Mouse (Mus musculus) forebrain, embryonic 12.5 days (tissue): ENCODE data around the gene Mtcl1. TPM values are rescaled to one million over a fixed set of nuclear protein-coding genes. Genes with fewer than 3 reads are reported as not detected.

Source experiments
- ATAC-seq: fragments of 200-750 bp; cut with Nextera tagmentation; 2 replicates; pipeline ENCODE4 v1.8.0; 2017; ENCODE audit warnings: moderate TSS enrichment; ENCODE audit not compliant: low FRiP score
- H3K27ac ChIP-seq: fragments of 300-500 bp; sonication (generic); 2 replicates; pipeline ENCODE4 v1.5.1; 2016; ENCODE audit warnings: mild to moderate bottlenecking
- H3K27me3 ChIP-seq: fragments of 300-500 bp; sonication (generic); 2 replicates; pipeline ENCODE4 v1.6.1; 2016; ENCODE audit warnings: mild to moderate bottlenecking
- H3K36me3 ChIP-seq: fragments of 300-500 bp; sonication (generic); replicated peaks from 2 replicates; pipeline ENCODE4 v1.6.1; 2016; ENCODE audit warnings: mild to moderate bottlenecking
- H3K4me1 ChIP-seq: fragments of 300-500 bp; sonication (generic); 2 replicates; pipeline ENCODE4 v1.6.1; 2016
- H3K4me2 ChIP-seq: fragments of 300-500 bp; sonication (generic); 2 replicates; pipeline ENCODE4 v1.6.1; 2016; ENCODE audit warnings: mild to moderate bottlenecking, moderate library complexity
- H3K4me3 ChIP-seq: fragments of 300-500 bp; sonication (generic); replicated peaks from 2 replicates; pipeline ENCODE4 v1.5.1; 2016; ENCODE audit warnings: mild to moderate bottlenecking
- H3K9ac ChIP-seq: fragments of 300-500 bp; sonication (generic); 2 replicates; pipeline ENCODE4 v1.6.1; 2016; ENCODE audit warnings: mild to moderate bottlenecking
- H3K9me3 ChIP-seq: fragments of 300-500 bp; sonication (generic); 2 replicates; pipeline ENCODE4 v1.6.1; 2016
- WGBS: fragments of 180-500 bp; shearing (Covaris S2); methylation state at CpG from one replicate; pipeline ENCODE4 v1.1.7; 2016; 5-methylcytosine and 5-hydroxymethylcytosine counted together
- polyA plus RNA-seq: library from polyadenylated mRNA; unstranded; fragments of >200 nt; fragmentation: Nextera tagmentation; extraction: Ambion mirVana; gene quantifications from 2 replicates; pipeline ENCODE4 v1.2.1, GENCODE M21; 2016

Gene Mtcl1
- polyA plus RNA-seq, 1 experiment from 2014 or later = 43.0 TPM

- ATAC-seq = no peak
- Histone ChIP-seq H3K9me3 (no peaks in the 10 kb centered on the region), H3K4me3 (no peak overlapping the region), H3K4me1 (0 out of 2 replicates have a peak, but pooled peaks cover 3% of the 10 kb centered on the region), H3K27me3 (no peaks in the 10 kb centered on the region), H3K27ac (no peak overlapping the region), H3K36me3 (peaks cover 45% of the 10 kb centered on the region), H3K9ac (no peak overlapping the region), H3K4me2 (no peak overlapping the region)
- WGBS = 97% methylated on average over 1 of the region's 1 CpGs
Measured at GRCm38 (mm10) chr17:66365664-66366063, 83.9 kb downstream of the Mtcl1 start.

GRCm38 (mm10) chr17:66365293-66365642, 84.3 kb downstream of the Mtcl1 start:
- 91% methylated on average over 3 of the region's 3 CpGs for WGBS
- no peak overlapping the region for H3K4me3 ChIP-seq

GRCm38 (mm10) chr17:66364525-66365292, 84.8 kb downstream of the Mtcl1 start:
- no peak overlapping the region for H3K4me3 ChIP-seq
- no peak overlapping the region for H3K9ac ChIP-seq
- H3K36me3 ChIP-seq = peaks cover 45% of the 10 kb centered on the region
- 0 out of 2 replicates have a peak, but pooled peaks cover 3% of the 10 kb centered on the region for H3K4me1 ChIP-seq
- no peak for ATAC-seq
- H3K27me3 ChIP-seq = no peaks in the 10 kb centered on the region
- WGBS = 89% methylated on average over 26 of the region's 26 CpGs
- H3K9me3 ChIP-seq = no peaks in the 10 kb centered on the region
- H3K4me2 ChIP-seq = no peak overlapping the region
- H3K27ac ChIP-seq = no peak overlapping the region

More at GRCm38 (mm10) chr17:66365293-66365642, 84.3 kb downstream of the Mtcl1 start:
- Histone ChIP-seq H3K36me3 (peaks cover 45% of the 10 kb centered on the region), H3K4me2 (no peak overlapping the region), H3K27me3 (no peaks in the 10 kb centered on the region), H3K4me1 (0 out of 2 replicates have a peak, but pooled peaks cover 3% of the 10 kb centered on the region), H3K27ac (no peak overlapping the region), H3K9ac (no peak overlapping the region), H3K9me3 (no peaks in the 10 kb centered on the region)
- ATAC-seq = no peak

GRCm38 (mm10) chr17:66363852-66364524, 85.6 kb downstream of the Mtcl1 start:
- H3K9ac ChIP-seq = no peak overlapping the region
- H3K4me2 ChIP-seq = no peak overlapping the region
- H3K4me1 ChIP-seq = 0 out of 2 replicates have a peak, but pooled peaks cover 3% of the 10 kb centered on the region
- H3K27ac ChIP-seq = no peak overlapping the region
- H3K9me3 ChIP-seq = no peaks in the 10 kb centered on the region
- peaks cover 40% of the 10 kb centered on the region for H3K36me3 ChIP-seq
- no peak overlapping the region for H3K4me3 ChIP-seq
- WGBS = 96% methylated on average over 36 of the region's 36 CpGs
- no peaks in the 10 kb centered on the region for H3K27me3 ChIP-seq
- no peak for ATAC-seq

- Histone ChIP-seq H3K27ac (no peak overlapping the region), H3K4me1 (peaks cover 14% of the 10 kb centered on the region; the same call in 1 of the 2 replicates), H3K4me2 (no peak overlapping the region), H3K4me3 (no peak overlapping the region), H3K9me3 (no peaks in the 10 kb centered on the region), H3K9ac (no peak overlapping the region), H3K27me3 (no peaks in the 10 kb centered on the region), H3K36me3 (peaks cover 36% of the 10 kb centered on the region)
- ATAC-seq = no peak
- 82% methylated on average over 13 of the region's 15 CpGs for WGBS
Measured at GRCm38 (mm10) chr17:66362287-66363016, 87.1 kb downstream of the Mtcl1 start.

GRCm38 (mm10) chr17:66358026-66358978, 91.2 kb downstream of the Mtcl1 start:
- Histone ChIP-seq H3K4me1 (peaks cover 11% of the 10 kb centered on the region; the same call in 1 of the 2 replicates), H3K4me3 (no peak overlapping the region), H3K36me3 (peaks cover 48% of the 10 kb centered on the region), H3K9ac (no peak overlapping the region), H3K27ac (peak overlapping the region; percentile 73), H3K27me3 (no peaks in the 10 kb centered on the region), H3K9me3 (no peaks in the 10 kb centered on the region), H3K4me2 (no peak overlapping the region)
- peak; percentile 73 for ATAC-seq
- 70% methylated on average over 27 of the region's 27 CpGs for WGBS

GRCm38 (mm10) chr17:66357171-66358025, 92.2 kb downstream of the Mtcl1 start:
- peak overlapping the region; percentile 73; the same call in 1 of the 2 replicates for H3K27ac ChIP-seq
- H3K36me3 ChIP-seq = peaks cover 54% of the 10 kb centered on the region
- H3K4me3 ChIP-seq = no peak overlapping the region
- no peak overlapping the region for H3K9ac ChIP-seq
- H3K4me2 ChIP-seq = no peak overlapping the region
- 80% methylated on average over 9 of the region's 9 CpGs for WGBS
- H3K27me3 ChIP-seq = no peaks in the 10 kb centered on the region
- H3K9me3 ChIP-seq = no peaks in the 10 kb centered on the region
- peaks cover 11% of the 10 kb centered on the region; the same call in 1 of the 2 replicates for H3K4me1 ChIP-seq
- ATAC-seq = peak; percentile 12; the same call in 1 of the 2 replicates

DNA sequence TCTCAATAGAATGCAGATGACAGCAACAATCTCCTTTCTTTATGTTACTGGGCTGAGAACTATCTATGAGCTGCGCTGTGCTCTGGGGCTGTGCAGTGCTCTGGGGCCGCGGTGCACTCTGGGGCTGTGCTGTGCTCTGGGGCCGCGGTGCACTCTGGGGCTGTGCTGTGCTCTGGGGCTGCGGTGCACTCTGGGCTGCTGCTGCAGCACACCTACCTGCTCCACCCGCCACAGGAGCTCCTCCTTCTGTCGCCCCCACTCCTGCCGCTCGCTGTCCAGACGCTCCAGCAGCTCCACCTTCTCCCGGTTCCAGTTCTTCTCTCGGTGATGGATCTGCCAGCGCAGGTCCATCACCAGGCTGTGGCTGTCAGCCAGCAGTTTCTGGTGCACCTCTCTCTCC, 95.6 kb downstream of the Mtcl1 start:
- no peaks in the 10 kb centered on the region for H3K27me3 ChIP-seq
- no peak overlapping the region for H3K4me3 ChIP-seq
- WGBS = 93% methylated on average over 14 of the region's 14 CpGs
- no peaks in the 10 kb centered on the region for H3K9me3 ChIP-seq
- H3K4me1 ChIP-seq = peaks cover 11% of the 10 kb centered on the region; the same call in 1 of the 2 replicates
- H3K9ac ChIP-seq = no peak overlapping the region
- peaks cover 55% of the 10 kb centered on the region for H3K36me3 ChIP-seq
- no peak overlapping the region for H3K27ac ChIP-seq
- H3K4me2 ChIP-seq = no peak overlapping the region
- ATAC-seq = no peak

DNA sequence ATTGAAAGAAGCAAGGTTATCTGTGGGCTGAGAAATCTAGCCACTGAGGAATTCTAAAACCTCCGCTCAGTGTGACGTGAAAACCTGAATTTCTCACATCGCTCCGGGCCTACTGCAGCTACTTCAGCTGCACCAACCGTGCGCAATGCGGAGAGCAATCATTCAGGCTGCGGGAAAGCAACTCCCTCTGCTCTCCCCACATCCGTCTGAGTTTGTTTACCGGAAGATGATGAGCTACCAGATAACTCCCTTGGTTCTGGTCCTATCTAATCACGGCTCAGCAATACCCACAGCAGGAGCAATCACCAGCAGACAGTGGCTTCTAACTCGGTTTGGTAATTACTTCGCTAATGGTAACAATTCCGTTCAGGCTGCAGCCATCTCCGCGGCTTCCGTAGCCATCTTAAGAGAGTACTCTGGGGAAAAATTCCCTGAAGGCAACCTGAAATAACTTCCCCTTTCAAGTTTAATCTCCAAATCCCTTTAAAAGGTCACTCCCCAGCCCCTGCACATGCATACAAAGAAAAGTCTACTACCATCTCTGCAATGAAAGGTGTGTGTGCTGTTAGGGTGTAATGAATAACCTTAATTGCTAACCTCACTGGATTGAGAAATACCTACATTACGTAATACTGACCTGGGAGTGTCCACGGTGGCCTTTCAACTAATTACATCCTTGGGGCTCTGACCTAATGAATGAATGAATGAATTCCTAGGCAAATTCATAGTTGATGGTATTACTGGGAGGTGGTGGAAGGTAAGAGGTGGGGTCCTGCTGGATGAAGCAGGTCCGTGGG, 96.5 kb downstream of the Mtcl1 start:
- Histone ChIP-seq H3K27me3 (no peaks in the 10 kb centered on the region), H3K9ac (no peak overlapping the region), H3K27ac (no peak overlapping the region), H3K4me3 (no peak overlapping the region), H3K9me3 (no peaks in the 10 kb centered on the region), H3K4me1 (peaks cover 4% of the 10 kb centered on the region; the same call in 1 of the 2 replicates), H3K4me2 (no peak overlapping the region), H3K36me3 (peaks cover 54% of the 10 kb centered on the region)
- WGBS = 77% methylated on average over 20 of the region's 20 CpGs
- peak; percentile 59; the same call in 1 of the 2 replicates for ATAC-seq

DNA sequence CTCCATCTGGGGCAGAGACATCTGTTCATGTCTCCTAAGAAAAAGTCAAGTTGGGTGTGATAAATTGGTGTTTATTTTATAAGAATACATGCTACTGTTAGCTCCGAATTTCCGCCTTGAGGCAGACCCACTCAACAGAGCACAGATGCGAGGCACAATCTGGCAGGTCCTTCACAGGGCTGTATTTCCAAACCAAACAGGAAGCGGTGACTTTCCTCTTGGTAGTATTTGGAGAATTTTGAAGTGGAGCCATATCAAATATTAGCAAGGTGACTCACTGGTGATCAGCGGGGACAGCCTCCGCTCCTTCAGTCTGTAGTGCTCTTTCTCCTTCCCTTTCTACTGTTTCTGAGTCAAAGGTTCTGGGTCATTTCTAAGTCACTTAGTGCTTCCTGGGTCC, 97.3 kb downstream of the Mtcl1 start:
- H3K36me3 ChIP-seq = peaks cover 52% of the 10 kb centered on the region
- no peak for ATAC-seq

More for the DNA sequence above, 97.3 kb downstream of the Mtcl1 start:
- Histone ChIP-seq H3K27ac (no peak overlapping the region), H3K27me3 (no peaks in the 10 kb centered on the region), H3K9ac (no peak overlapping the region), H3K4me3 (no peak overlapping the region), H3K4me2 (no peak overlapping the region), H3K4me1 (no peaks in the 10 kb centered on the region), H3K9me3 (no peaks in the 10 kb centered on the region)
- 90% methylated on average over 6 of the region's 6 CpGs for WGBS
